Mouse (Mus musculus): ENCODE results near the gene Rmnd5b. TPM values are rescaled to one million over a fixed set of nuclear protein-coding genes. Genes with fewer than 3 reads are reported as not detected.
"Not testable (repeated sequence)": the region's sequence is repeated elsewhere in the genome, so short reads cannot be mapped to it uniquely, and the experiment has no call there.

Rmnd5b gene
- total RNA-seq, 2 experiments from 2014 or later = 24.3 to 27.4 TPM

DNA sequence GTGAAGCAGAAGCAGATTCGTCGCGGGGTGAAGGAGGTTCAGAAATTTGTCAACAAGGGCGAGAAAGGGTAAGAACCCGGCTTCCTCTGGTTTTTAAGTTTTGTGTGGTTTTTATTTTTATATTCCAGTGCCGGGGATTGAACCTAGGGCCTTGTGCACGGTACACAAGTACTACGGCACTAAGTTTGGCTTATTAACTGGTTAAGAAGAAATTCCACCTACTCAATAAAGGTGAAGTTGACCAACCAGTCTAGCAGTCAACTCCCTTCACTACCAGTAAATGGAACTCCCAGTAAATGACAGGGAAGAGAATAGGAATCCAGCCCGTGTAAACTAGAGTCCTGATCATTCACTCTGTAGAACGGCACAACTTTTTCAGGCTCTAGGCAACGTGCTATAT is 15.6 kb downstream of the Rmnd5b start:
- no peak for DNase-seq

DNA sequence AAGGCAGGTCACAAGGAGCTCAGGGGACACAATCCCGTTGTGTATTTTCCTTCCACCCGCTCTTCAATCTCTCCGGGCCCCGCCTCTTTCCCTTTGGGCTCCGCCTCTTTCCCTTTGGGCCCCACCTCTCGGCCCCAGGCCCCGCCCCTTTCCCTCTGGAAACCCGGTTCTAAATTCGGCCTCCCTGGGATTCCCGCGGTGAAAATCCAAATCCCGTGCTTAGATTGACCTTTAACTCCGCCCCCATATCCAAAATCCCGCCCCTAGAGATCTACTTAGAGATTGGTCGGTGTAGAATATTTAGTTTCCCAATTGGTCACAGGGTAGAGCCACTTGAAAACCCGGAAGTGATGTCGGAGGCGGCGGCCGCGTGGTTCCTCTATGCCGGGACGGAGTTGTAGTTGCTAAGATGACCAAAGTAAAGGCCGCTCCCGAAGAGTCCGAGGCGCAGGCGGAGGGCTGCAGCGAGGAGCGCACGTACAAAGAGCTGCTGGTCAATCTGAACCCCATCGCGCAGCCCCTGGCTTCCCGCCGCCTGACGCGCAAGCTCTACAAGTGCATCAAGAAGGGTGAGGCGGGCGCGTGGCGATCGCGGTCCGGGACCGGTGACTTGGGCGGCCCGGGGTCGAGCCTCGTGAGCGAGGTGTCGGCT is 16.2 kb downstream of the Rmnd5b start, which contains the start of gene Nhp2:
TSS of gene Nhp2 (plus strand) at position 327 of the 652 bp plus-strand sequence.
- DNase-seq = peak; percentile 97

DNA sequence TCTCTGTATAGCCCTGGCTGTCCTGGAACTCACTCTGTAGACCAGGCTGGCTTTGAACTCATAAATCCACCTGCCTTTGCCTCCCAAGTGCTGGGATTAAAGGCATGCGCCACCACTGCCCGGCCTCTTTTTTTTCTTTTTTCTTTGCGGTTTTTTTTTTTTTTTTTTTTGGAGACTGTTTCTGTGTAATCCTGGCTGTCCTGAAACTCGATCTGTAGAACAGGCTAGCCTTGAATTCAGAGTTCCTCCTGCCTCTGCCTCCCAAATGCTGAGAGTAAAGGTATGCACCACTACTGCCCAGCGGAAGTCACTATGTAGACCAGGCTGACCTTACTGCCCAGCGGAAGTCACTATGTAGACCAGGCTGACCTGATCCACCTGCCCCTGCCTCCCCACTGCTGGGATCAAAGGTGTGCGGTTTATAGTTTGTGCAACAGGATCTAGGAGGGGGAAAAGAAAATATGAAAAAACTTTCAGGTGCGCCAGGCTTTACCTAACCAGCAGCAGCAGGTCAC is 16.7 kb downstream of the Rmnd5b start:
- DNase-seq = no peak

DNA sequence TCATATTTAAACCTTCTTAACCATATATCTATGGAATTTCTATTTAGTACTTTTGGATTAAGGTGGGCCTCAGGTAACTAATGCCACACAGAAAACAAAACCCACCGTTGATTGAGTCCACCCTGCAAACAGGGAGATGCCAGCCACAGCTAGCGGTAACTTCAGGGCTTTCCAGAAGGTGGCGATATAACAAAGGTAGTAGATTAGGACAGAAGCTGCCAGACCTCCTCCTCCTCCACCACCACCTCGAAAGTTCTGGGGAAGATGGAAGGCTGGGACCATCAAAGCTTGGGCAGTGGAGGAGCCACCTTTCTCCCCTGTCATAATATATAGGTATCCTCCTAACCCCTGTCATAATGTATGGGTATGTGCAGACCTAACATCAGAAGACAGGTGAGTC is 18.0 kb downstream of the Rmnd5b start:
- DNase-seq = peak; percentile 83

DNA sequence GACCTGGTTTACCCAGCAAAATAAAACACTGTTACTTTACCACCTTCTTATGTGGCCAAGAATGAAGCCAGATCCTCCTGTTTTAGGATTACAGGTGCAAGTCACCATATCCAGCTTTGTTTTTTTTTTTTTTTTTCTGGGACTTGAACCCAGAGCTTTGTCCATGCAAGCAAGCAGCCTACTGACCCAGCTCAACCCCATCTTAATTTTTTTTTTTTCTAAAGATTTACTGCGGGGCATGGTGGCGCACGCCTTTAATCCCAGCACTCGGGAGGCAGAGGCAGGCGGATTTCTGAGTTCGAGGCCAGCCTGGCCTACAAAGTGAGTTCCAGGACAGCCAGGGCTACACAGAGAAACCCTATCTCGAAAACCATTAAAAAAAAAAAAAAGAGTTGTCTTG is 19.6 kb downstream of the Rmnd5b start:
- not testable (repeated sequence) for DNase-seq

DNA sequence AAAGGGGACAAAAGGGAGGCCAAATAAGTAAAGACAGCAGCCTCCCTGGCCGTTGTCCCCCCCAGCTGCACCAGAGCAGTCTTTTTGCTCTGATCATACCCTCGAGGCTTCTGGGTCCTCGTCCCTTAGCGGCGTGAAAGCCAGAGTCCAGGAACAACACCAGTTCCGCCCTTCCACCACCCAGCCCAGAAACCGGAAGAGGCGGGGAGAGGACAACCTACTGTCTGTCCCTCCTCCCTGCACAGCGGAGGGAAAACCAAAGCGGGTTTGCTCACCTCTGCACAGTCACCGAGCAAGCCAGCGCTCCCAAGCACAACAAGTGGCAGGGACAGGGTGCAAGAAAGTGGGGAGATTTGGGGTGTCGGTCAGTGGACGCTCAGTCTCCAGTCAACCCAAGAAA is 20.1 kb downstream of the Rmnd5b start:
- peak; percentile 77 for DNase-seq

DNA sequence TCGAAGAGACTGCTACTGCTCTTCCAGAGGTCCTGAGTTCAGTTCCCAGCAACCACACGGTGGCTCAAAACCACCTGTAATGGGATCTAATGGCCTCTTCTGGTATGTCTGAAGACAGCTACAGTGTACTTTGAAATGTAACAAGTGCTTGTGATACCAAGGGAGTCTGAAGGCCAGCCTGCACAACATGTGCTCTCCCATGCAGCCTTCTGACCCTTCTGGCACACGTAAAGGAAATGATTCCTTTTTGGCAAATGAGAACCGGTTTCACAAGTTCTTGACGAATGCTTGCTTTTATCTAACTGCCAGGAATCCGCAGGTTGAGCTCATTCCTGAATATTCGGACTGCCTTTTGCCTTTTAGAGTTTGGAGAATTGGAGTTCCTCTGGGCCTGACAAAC is 20.6 kb downstream of the Rmnd5b start:
- no peak for DNase-seq

DNA sequence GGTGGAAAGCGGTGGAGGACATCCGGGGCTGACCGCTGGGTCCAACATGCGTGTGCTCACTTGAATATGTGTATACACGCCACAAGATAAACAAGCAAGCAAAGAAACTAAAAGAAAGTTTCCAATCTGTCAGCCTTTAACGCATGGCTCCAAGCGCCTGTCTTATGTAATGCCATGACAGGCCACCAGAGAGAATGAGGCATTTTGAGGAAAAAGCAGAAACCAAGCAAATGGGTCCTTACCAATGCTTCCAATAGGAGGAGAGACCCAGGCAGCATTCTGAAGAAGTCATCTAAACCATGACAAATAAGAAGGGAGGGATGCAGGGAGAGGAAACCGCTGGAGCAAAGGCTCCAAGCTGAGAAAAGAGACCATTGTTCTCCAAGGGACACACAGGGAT is 21.4 kb downstream of the Rmnd5b start:
- DNase-seq = no peak

DNA sequence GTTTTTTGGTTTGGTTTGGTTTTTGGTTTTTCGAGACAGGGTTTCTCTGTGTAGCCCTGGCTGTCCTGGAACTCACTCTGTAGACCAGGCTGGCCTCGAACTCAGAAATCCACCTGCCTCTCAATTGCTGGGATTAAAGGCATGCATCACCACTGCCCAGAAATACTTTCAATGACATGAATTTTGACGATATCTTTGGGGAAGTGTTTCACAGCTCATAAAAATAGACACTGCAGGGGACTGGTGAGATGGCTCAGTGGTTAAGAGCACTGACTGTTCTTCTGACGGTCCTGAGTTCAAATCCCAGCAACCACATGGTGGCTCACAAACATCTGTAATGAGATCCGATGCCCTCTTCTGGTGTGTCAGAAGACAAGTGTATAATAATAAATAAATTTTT is 25.8 kb downstream of the Rmnd5b start:
- DNase-seq = not testable (repeated sequence)

DNA sequence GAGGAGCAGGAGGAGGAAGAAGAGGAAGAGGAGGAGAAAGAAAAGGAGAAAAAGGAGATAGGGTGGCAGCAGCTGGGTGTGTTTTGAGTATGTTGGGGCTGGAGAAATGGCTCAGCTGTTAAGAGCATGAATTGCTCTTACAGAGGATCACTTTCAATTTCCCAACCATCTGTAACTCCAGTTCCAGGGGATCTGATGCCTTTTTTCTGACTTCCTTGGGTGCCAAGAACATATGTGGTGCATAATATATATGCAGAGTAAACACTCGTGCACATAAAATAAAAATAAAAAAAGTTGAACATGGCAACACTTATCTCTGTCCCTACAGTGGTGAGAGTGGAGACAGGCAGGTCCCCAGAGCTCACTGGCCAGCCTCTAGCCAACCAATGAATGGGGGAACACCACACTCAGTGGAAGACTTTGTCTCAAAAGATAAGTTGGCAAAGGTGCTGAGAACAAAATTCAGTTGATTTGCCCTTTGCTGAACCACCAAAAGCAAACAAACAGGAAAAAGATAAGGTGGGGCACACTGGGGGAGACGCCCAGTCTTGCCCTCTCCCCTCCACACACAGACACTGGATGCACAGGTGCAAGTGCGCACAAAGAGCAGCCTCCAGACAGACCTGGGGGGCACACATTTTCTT is 26.3 kb downstream of the Rmnd5b start:
- no peak for DNase-seq

DNA sequence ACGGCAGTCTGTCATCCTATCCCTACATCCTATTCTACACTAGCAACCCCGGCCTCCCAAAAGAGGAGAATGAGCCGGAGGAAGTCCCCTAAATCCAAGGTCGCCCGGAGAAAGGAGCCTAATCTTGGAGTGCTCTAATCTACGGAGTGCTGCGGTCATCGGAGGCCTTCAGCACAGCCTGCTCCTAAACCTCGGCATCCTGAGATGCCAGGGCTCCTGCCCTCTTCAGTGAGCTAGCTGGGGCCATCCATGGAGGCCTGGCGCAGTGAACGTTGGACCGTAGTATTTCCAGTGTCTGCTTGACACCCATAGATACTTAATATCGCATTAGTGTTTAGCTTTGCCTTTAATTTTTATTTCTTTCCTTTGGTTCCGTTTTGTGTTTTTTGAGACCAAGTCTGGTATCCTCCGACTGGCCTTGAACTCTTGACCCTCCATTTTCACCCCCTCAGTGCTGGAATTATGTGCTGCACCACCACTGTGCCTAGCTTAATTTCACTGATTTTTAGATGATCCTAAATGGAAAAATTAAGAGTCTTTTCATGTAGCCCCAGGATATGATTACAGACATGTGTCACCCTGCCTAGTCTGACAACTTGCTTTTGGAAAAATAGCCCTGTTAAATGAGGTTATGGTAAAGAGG is 28.5 kb downstream of the Rmnd5b start:
- no peak for DNase-seq

DNA sequence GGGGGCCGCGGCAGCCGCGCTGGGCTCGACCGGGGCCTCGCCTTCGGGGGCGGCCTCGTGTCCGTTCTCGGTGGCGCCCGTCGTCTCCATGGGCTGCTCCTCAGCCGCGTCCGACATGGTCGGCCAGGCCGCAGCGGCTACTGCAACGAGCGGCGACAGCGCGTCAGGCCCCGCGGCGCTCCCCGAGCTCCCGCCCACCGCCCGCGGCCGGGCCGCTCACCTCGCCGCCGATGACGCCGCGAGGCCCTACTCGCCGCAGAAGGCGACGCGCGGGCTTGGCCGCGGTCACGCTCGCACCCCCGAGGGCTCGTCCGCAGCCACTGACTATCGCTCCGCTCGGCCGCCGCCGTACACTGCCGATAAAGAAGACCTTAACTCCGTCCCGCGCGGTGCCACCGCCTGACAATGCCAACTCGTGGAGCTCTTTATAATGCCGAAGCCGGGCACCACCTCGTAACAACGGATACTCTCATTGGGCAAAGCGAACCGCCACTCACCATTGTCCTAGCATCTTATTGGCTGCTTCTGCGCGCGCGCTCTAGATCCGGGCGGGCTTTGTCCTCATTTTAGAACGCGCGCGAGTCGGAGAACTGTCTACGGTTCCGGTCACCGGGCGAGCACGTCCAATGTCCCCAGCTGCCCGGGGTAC is 29.1 kb downstream of the Rmnd5b start, which contains the start of gene Hnrnpab:
TSS of gene Hnrnpab (minus strand) at position 401 of the 649 bp plus-strand sequence.
- peak; percentile 98 for DNase-seq

DNA sequence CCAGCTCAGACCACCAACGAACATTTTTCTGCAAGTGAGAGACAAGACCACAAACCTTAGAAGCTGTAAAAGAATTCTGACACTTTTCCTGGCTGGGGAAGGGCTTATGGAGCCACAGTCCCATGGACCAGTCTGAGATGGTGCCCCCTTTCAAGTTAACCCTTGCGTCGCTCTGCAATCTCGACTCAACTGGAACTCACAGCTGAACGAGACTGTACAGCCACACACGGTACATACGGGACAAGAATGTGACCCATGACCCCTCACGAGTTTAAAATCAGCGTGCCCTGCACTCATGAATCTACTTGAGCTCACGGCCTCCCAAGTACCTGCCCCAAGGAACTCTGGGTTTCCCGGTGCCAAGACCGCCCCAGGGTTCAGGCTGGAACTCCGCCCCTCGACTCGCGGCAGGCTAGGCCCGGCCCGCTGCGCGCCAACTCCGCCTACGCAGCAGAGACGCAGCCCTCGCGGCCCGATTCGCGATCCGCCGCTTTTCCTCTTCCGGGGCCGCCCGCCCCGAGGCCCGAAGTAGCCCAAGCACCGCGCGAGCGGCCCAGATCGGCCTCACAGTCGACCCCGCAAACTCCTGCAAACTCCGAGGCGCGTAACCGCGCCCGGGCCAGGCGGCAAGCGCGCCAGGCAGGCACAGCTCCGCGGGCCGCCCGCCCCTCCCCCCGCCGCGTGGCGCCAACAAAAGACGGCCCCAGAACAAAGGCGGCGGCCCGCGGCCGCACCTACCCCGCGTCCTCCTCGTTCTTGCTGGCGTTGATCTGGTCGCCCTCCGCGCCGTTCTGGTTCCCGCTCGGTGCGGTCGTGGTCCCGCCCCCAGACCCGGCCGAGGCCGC is 29.9 kb downstream of the Rmnd5b start:
- DNase-seq = peak; percentile 92

DNA sequence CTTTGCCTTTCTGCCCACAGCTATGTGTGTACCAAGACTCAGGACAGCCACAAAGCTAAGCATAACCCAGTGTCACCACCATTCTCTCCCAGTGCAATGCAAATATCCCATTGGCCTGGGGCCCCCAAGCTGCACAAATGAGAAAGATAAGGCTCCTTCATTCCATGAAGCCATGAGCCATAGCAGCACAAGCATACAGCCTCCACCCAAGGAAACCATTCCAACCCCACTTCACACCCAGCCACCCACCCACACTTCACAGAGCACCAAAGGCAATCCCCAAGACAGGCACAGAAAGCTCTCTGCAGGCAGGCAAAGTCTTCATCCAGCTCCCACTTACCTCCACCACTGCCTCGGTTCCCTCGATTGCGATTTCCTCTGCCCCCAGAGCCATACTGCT is 33.4 kb downstream of the Rmnd5b start:
- DNase-seq = no peak

DNA sequence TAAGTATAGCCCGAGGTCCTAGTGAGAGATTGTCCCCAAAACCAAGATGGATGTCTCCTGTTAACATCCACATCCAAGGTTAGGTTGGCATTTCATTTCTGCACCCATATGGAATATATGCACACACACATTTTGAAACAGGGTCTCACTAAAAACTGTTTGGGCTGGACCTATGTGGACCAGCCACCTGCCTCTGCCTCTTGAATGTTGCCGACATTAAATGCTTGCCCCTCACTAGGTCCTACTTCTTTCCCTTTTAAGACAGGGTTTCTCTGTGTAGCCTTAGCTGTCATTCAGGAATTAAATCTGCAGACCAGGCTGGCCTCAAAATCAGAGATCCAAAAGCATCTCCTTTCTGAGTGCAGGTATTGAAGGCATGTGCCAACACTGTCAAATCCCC is 38.1 kb downstream of the Rmnd5b start:
- no peak for DNase-seq

DNA sequence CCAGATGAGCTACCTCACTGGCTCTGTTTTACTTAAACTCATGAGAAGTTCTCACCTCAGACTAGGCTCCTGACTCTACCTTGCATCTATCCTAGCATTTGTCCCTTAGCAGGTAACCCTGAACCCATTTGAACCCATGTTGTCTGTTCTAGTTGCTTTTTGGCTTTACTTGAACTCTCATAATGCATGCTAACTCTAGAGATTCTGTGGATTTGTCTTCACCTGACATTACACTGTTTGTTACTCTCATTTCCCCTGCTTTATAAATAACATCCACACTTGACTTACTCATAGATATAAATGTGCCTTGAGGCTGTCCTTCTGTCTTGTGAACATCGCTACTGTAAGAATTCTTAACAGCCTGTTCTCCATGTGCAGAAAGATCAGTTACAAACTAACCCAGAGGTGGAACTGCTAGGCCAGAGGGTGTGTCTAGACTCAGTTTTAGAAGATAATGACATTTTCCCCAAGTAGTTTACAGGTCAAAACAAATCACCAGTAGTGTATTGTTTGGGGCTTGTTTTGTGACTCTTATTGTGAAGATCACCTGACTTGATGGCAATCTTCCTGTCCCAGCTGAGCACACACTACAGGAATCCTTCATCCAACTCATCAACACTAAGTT is 40.1 kb downstream of the Rmnd5b start:
- DNase-seq = no peak

DNA sequence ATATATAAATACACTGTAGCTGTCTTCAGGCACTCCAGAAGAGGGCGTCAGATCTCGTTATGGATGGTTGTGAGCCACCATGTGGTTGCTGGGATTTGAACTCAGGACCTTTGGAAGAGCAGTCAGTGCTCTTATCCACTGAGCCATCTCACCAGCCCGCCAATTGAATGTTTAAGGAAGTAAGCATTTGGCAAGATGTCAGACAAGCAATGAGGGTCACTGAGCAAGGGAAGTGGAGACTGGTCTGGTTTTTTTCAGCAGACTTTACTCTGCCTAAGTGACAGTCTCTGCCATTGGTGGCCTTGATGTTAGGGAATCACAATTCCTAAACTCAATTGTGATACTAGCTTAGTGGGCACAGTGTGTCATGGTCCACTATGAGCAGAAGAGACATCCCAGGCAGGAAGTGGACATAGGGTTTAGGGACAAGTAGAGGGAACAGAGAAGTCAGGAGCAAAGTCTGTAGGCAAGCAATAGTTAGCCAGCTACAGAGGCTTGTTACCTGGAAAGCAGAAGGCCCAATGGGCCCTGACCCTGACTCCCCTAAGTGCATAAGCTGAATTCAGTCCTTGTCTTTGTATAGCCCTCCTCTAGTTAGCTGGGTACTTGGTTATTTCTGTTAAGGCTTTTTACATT is 40.9 kb downstream of the Rmnd5b start:
- DNase-seq = no peak

DNA sequence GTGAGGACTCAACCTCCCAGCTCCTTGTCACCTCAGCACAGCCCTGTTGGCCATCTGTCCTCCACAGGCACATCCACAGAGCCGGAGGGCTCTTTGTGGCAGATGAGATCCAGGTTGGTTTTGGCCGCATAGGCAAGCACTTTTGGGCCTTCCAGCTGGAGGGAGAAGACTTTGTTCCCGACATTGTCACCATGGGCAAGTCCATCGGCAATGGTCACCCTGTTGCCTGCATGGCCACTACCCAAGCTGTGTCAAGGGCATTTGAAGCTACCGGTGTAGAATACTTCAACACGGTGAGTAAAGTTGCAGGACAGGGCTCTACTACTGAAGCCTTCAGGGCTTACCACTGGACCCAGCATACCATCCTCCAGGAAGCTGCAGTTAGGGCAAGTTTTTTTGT is 41.8 kb downstream of the Rmnd5b start:
- DNase-seq = no peak

DNA sequence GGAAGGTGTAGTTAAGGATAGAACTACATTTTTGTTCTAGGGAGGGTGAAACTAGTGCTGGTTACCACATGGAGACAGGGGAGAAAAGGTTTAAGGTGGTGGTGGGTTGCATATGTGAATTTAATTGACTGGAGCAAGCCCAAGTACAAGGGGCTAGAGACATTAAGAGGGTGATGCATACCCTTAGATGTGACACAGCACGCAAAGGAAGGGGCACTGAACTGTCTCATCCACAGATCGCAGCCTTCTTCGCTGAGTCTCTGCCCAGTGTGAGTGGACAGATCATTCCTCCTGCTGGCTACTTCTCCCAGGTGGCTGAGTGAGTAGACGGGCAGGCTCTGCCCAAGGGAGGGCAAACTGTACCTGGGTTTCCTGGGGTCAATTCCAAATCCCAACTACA is 42.3 kb downstream of the Rmnd5b start:
- DNase-seq = no peak

DNA sequence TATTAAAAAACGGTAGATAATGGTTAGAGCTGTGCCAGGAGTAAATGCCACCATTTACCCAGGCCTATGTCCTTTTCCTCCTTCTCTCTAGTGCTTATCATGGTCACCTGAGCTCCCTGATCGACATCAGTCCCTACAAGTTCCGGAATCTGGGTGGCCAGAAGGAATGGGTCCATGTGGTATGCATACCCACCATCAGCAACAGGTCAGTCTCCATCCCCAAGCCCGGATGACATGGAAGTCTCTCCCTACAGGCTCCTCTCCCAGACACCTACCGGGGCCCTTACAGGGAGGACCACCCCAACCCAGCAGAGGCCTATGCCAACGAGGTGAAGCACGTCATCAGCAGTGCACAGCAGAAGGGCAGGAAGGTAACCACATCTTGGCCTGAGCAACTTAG is 43.8 kb downstream of the Rmnd5b start:
- DNase-seq = no peak

DNA sequence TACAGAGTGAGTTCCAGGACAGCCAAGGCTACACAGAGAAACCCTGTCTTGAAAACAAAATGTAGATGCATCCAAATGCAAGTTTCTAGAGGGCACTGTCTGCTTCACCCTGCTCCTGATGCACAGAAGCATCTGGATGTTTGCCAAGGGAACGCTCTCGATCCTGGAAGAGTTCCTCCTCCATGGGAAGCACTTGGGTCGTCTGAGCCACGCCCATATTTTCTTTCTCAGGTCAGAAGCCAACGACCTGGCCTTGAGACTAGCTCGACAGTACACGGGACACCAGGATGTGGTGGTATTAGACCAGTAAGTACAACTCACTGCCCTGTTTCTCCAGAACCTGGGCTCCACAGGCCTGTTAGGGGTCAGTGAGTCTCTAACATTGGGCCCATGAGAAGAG is 44.5 kb downstream of the Rmnd5b start:
- no peak for DNase-seq
